Mouse (Mus musculus) cerebellum, postnatal 14 days (tissue): ENCODE results near the gene Slc1a4.

ENCODE experiments used
- DNase-seq, 2 experiments: peaks; one replicate each; pipeline ENCODE4 v3.0.0; 2021; ENCODE audit warnings: mixed read lengths in 2 of 2

Slc1a4 gene

GRCm38 (mm10) chr11:20324006-20324405, 8.5 kb downstream of the Slc1a4 start:
- peak; percentile 25 to 41 for DNase-seq

DNA sequence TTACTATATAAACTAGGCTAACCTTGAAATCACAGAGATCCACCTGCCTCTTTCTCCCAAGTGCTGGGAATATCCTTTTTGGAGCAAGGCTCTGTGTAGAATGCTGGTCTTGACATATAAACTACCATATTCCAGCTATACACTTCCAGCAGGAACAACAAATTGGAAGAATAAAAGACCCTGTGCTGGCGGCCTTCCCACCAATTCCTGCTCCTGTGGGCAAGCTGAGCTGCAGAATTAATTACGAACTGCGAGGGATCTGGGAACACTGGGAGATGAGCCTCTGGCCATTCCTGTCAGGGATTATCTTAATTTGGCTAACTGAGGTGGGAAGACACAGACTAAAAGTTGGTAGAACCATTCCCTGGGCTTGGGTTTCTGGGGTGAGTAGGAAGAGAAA, 10.1 kb downstream of the Slc1a4 start:
- DNase-seq = peak; percentile 23 to 24

DNA sequence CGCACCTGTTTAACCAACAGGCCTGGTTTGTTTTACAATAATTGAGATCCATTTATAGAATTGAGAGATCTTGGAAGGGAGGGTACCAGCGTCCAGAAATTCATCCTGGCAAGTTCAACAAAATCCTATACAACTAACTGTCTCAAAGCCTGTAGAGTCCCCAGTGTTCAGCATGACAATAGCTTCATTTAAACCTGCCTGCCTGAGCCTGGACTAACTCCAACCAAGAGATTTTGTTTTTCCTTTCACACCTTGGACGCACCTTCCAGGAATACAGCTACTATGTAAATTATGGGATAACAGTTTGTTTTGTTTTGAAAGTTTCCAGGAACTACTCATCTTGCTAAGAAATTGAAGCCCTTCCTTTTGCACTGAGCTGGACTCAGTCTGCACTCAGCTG, 11.9 kb downstream of the Slc1a4 start:
- no peak for DNase-seq

- DNase-seq = no peak
Observed at GRCm38 (mm10) chr11:20318659-20319454, 13.7 kb downstream of the Slc1a4 start.

GRCm38 (mm10) chr11:20313576-20313975, 18.9 kb downstream of the Slc1a4 start:
- DNase-seq = no peak

- no peak for DNase-seq
Observed at GRCm38 (mm10) chr11:20309044-20309443, 23.5 kb downstream of the Slc1a4 start.

GRCm38 (mm10) chr11:20307409-20307808, 25.1 kb downstream of the Slc1a4 start:
- DNase-seq = no peak

- DNase-seq = no peak
Observed at GRCm38 (mm10) chr11:20305641-20306040, 26.9 kb downstream of the Slc1a4 start.

DNA sequence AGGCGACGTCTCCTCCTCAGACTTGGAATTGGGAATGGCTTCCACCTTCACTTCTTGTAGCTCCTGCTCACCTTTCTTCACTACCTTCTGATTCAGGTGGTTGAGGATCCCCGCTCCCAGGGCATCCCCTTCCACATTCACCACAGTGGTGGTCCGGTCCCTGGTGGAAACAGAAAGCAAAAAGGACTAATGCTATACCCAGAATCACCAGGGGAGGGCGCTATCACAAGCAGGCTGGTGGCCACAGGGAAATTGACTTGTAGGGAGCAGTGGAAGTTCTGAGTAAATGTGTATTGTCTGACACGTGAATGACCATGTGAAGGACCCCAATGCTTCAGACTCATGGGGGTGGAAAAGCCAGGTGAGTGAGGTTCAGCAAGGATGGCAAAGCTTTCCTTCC, 28.2 kb downstream of the Slc1a4 start:
- DNase-seq = peak; percentile 59 to 82

GRCm38 (mm10) chr11:20301332-20301731, 31.2 kb downstream of the Slc1a4 start:
- no peak for DNase-seq

DNA sequence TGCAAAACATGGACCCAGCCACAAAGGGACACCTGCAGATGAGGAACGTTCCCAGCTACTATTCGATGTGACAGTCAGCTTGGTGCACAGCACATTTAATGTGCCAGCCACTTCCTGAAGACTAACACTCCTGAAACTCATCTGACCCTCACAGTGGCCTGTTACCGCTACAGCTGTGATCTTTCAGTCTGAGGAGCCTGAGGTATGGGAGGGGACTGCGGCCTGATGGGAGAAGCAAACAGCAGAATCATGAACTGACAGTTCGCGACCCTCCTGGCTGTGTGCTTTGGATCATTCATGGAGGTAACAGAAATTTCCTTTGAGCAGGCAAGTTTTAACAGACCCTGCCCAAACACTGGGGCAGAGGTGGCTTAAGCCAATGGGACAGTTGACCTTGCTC, 31.7 kb downstream of the Slc1a4 start:
- no peak for DNase-seq

- DNase-seq = no peak
Observed at GRCm38 (mm10) chr11:20299900-20300299, 32.6 kb downstream of the Slc1a4 start.

- DNase-seq = no peak
Observed at GRCm38 (mm10) chr11:20284463-20284862, 48.0 kb downstream of the Slc1a4 start.

- DNase-seq = no peak
Observed at GRCm38 (mm10) chr11:20282601-20283219, 49.8 kb downstream of the Slc1a4 start.

- DNase-seq = no peak
Observed at GRCm38 (mm10) chr11:20280982-20281381, 51.5 kb downstream of the Slc1a4 start.

GRCm38 (mm10) chr11:20278702-20279101, 53.8 kb downstream of the Slc1a4 start:
- no peak for DNase-seq

DNA sequence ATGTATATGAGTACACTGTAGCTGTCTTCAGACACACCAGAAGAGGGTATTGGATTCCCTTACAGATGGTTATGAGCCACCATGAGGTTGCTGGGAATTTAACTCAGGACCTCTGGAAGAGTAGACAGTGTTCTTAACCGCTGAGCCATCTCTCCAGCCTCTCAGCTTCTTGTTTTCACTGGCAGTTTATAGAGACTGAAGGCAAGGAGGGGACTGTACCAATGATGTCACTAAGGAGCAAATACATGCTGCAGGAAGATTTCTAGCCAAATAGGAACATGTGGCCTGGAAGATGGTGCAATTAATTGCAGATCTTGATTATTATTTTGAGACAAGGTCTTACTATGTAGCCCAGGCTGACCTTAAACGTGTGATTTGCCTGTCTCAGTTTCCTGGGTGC, 55.4 kb downstream of the Slc1a4 start:
- DNase-seq = no peak

GRCm38 (mm10) chr11:20275974-20276373, 56.5 kb downstream of the Slc1a4 start:
- no peak for DNase-seq

- no peak for DNase-seq
Observed at GRCm38 (mm10) chr11:20269885-20270284, 62.6 kb downstream of the Slc1a4 start.

GRCm38 (mm10) chr11:20262628-20263380, 69.7 kb downstream of the Slc1a4 start:
- DNase-seq = peak in 1 of 2 experiments; percentile 39

GRCm38 (mm10) chr11:20254791-20255190, 77.7 kb downstream of the Slc1a4 start:
- no peak for DNase-seq

GRCm38 (mm10) chr11:20253088-20253487, 79.4 kb downstream of the Slc1a4 start:
- DNase-seq = no peak
